Mouse (Mus musculus) cortical plate, adult 2 months (tissue): Measurements from ENCODE around the gene Entpd3.

Experiments
- CTCF ChIP-seq: fragments of 200-500 bp; IDR thresholded peaks from 2 replicates; pipeline ENCODE4 v1.5.1; 2011; ENCODE audit warnings: mild to moderate bottlenecking, control low read depth, low read length; ENCODE audit not compliant: insufficient read depth; ENCODE audit errors: extremely low read depth
- POLR2A ChIP-seq: fragments of 200-500 bp; IDR thresholded peaks from 2 replicates; pipeline ENCODE4 v1.6.1; 2011; ENCODE audit warnings: mild to moderate bottlenecking, low read length, control low read depth; ENCODE audit not compliant: insufficient read depth; ENCODE audit errors: extremely low read depth

DNA sequence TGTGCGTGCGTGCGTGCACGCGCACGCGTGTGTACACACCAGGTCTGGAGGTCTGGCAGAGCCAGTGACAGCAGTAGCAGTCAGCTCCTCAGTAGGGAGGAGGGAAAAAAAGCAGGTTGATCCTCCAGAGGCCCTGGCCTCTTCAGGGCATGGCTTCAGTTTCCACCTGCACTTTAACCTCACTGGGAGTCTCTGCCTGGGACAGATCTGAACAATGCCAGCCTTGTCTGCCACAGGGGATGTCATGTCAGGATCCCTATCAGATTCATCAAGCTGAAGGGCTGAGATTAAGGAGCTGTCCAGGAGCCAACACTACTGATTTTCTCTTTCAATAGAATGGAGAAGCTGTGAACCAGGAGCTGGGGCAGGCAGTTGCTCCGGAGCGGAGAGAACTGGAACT, 11.2 kb downstream of the Entpd3 start:
- TF ChIP-seq CTCF (no peak), POLR2A (no peak)
